Mouse (Mus musculus) frontal cortex, adult 2 months (tissue): ENCODE data around the gene Slc29a2. TPM values are rescaled to one million over a fixed set of nuclear protein-coding genes. Genes with fewer than 3 reads are reported as not detected.

Source experiments
- DNase-seq, 2 experiments: peaks; one replicate each; pipeline ENCODE4 v3.0.0; 2022; ENCODE audit warnings: low spot score in 1 of 2; ENCODE audit errors: extremely low spot score in 1 of 2
- polyA plus RNA-seq: library from polyadenylated mRNA; depleted of rRNA; stranded (reverse); fragments of >200 nt; gene quantifications from 2 replicates; pipeline ENCODE4 v1.2.3, GENCODE M21; 2012

The Slc29a2 gene
- polyA plus RNA-seq, 1 experiment = 26.5 TPM

DNA sequence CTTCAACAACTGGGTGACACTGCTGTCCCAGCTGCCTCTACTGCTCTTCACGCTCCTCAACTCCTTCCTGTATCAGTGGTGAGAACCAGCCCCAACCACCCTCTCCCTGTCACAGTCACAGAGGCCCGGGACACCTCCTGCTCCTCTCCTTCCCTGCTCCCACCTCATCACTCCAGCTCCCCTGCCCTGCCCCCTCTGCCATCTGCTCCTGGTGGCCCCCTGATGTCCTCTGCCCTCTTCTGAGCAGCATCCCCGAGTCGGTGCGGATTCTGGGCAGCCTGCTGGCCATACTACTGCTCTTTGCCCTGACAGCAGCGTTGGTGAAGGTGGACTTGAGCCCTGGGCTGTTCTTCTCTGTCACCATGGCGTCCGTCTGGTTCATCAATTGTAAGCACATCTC lies 2.5 kb downstream of the Slc29a2 start:
- DNase-seq = no peak

DNA sequence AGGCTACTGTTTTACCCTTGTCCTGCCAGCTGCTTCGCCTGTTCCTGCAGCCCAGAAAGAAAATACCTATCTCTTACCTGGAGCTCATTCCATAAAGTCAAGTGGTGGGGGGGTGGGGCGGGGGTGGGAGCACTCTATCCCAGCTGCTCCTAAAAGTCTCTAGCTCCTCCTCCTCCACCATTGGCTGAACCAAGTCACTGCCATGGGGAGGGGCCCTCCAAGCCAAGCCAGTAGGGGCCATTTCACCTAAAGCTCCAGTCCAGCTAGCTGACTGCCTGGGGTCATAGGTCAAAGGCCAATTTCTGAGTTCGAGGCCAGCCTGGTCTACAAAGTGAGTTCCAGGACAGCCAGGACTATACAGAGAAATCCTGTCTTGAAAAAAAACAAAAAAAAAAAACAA lies 9.0 kb downstream of the Slc29a2 start:
- DNase-seq = no peak

DNA sequence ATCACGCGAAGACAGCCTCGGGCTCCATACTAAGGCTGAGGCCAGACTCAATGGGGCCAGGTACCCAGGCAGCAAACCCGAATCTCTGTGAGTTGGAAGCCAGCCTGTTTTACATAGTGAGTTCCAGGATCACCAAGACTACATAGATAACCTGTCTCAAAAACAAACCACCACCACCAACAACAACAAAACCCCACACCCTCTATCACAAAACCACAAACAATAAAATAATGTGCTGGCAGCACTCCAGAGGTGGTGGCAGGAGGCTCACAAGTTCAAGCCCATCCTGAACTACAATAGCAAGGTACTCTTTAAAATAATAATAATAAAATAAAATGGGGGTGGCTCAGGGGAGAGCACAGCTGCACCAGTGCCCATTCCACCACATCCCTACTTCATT lies 12.9 kb downstream of the Slc29a2 start:
- DNase-seq = no peak

- DNase-seq = peak; percentile 77 to 94
These were observed 14.3 kb downstream of the Slc29a2 start for GRCm38 (mm10) chr19:5037678-5038571.

DNA sequence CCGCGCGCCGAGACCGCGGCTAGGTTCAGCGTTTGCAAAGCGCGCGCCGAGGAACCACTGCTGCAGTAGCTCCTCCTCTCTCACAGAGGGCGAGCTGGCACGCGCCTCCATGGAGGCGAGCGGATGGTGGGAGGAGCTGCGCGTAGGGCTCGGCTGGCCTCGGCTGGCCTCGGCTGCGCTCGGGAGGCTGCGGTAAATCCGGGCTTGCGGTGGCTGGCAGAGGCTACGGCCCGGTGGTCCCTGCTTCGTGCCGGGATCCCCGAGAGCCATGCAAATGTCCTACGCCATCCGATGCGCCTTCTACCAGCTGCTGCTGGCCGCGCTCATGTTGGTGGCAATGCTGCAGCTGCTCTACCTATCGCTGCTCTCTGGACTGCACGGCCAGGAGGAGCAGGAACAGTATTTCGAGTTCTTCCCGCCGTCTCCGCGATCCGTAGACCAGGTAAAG lies 15.1 kb downstream of the Slc29a2 start, which contains the start of the genes B4gat1 and AC124502.3:
Gene B4gat1, plus strand, starts transcription at position 118 of the 448 bp plus-strand sequence.
Gene AC124502.3, plus strand, starts transcription at position 183 of the 448 bp plus-strand sequence.
- DNase-seq = peak; percentile 77 to 90

DNA sequence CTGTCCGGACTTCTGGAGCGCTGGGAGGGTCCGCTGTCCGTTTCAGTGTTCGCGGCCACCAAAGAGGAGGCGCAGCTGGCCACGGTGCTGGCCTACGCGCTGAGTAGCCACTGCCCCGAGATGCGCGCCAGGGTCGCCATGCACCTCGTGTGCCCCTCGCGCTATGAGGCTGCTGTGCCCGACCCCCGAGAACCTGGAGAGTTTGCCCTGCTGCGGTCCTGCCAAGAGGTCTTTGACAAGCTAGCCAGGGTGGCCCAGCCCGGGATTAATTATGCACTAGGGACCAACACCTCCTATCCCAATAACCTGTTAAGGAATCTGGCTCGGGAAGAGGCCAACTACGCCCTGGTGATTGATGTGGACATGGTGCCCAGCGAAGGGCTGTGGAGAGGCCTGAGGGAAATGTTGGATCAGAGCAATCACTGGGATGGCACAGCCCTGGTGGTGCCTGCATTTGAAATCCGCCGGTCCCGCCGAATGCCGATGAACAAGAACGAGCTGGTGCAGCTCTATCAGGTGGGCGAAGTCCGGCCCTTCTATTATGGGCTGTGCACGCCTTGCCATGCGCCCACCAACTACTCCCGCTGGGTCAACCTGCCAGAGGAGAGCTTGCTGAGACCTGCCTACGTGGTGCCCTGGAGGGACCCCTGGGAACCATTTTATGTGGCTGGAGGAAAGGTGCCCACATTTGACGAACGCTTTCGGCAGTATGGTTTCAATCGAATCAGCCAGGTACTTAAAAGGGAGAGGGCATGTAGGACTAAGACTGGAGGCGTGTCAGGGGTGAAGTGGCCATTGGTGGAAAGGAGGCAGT lies 15.8 kb downstream of the Slc29a2 start:
- no peak for DNase-seq

GRCm38 (mm10) chr19:5040862-5041523 lies 17.3 kb downstream of the Slc29a2 start, which contains the start of gene Brms1:
Gene Brms1, plus strand, starts transcription at chr19:5041354.
- DNase-seq = peak; percentile 91 to 94

DNA sequence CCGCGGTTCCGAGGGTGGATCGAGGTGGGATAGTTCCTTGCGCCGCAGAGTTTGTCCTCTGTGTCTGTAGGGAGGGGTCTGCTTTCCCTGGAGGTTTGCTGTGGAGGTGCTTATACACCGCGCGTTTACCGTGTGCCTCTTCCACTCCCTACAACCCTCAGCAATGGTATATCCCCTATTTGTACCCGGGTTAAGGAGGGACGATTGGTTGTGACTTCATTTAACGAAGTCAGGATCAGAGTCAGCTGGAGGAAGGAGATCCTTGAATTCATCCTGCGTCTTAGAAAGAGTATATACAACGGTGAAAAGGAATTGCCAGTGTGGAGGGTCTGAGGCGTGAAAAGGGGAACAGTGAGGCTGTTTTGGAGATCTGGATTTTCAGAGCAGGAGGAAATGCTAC lies 17.9 kb downstream of the Slc29a2 start:
- no peak for DNase-seq

DNA sequence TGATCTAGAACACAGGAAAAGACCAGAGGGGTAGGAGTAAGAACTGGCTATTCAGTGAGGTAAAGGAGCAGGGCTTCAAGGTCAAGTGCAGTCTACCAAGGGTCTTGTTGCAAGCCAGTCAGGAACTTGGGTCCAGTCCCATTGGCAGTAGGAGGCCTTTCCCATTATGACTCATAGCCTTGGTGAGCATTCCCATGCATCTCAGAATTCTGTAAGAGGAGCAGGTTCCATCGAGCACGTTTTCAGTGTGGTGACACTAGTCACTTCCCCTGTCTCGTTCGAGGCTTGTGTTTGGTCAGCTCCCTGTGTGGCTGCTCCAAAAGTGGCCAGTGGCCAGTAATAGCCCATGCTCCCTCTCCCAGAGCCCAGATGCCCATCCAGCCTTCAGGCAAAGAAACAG lies 21.9 kb downstream of the Slc29a2 start:
- DNase-seq = no peak

DNA sequence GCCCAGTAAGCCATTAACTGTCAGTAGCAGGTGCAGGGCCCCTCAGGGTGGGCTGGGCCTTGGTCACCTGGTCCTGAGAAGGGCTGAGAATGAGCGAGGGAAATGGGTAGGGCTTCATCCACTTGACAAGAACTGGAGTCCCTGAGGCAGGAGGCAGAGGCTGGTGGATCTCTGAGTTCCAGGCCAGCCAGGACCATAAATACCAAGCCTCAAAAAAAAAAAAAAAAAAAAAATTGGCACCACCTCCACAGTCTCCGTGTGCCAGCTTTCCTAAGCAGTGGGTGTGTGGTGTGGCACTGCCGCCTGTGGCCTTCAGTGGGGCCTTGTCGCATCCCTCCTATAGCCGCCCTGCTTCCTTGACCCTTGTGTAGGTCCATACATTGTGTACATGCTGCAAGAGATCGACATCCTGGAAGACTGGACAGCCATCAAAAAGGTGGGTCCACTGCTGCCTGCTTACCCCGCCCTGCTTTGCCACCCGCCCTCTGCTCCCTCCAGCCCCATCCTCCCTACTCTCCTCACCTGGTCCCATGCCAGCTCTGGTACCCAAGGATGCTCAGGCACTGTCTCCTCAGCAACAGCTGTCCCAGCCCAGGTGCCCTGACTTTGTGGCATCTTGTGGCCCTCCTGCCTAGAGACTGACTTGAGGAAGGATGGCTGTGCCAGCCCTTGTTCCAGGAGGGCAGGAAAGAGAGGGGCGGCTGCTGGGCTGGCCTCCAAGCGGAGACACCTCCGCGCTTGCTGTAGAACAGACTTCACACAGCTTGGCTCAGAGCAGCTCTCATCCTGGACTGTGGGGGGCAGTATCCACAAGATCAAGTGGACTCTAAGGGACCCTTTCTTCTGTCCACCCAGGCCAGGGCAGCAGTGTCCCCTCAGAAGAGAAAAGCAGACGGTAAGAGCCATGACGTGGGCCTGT lies 24.7 kb downstream of the Slc29a2 start:
- peak in 1 of 2 experiments; percentile 83 for DNase-seq

- no peak for DNase-seq
These were observed 25.7 kb downstream of the Slc29a2 start for GRCm38 (mm10) chr19:5049325-5049724.

GRCm38 (mm10) chr19:5050047-5050905 lies 26.6 kb downstream of the Slc29a2 start, which contains the start of gene Rin1:
Gene Rin1, plus strand, starts transcription at chr19:5050481.
- peak; percentile 84 to 88 for DNase-seq

DNA sequence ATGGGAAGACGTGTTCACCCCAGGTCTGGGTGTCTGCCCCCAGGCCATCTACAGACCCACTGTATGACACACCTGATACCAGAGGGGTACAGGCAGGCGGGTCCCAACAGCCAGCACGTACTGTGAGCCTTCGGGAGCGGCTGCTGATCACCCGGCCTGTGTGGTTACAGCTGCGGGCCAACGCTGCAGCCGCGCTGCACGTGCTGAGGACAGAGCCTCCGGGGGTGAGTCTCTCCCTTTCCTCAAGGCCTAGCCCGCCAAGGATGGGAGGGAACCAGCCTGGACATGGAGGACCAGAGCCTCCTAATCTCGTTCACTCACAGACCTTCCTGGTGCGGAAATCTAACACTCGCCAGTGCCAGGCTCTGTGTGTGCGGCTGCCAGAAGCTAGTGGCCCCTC lies 27.4 kb downstream of the Slc29a2 start:
- no peak for DNase-seq

- DNase-seq = no peak
These were observed 27.9 kb downstream of the Slc29a2 start for GRCm38 (mm10) chr19:5051515-5051914.

DNA sequence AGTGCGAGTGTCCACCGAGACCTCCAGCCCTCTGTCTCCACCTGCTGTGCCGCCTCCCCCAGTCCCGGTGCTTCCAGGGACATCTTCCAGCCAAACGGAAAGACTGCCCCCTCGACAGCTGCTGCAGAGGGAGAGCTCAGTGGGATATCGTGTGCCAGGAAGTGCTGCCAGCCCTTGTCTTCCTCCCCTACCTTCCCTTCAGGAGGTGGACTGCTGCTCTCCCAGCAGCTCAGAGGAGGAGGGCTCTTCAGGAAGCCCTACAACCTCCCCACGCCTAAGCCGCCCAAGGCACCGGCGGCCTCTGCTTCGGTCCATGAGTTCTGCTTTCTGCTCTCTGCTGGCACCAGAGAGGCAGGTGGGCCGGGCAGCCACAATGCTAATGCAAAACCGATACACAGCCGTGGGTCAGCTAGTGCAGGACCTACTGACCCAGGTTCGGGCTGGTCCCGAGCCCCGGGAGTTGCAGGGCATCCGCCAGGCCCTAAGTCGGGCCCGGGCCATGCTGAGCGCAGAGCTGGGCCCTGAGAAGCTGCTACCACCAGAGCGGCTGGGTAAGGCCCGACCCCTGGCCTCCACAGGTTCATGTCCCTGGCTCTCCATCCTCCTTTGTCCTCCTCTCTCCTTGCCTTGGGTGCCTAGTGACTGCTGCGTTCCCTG lies 28.6 kb downstream of the Slc29a2 start:
- DNase-seq = peak in 1 of 2 experiments; percentile 73

DNA sequence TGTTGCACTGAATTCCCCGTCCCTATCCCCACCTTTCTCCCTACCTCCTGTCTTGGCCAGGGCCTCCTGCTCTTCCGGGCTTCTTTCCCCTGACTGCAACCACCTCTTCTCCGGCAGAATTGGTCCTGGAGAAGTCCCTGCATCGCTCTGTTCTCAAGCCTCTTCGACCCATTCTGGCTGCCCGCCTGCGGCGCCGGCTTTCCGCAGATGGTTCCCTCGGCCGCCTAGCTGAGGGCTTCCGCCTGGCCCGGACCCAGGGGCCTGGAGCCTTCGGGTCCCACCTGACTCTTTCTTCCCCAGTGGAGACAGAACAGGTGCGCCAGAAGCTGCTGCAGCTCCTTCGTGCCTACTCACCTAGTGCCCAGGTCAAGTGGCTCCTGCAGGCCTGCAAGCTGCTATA lies 29.2 kb downstream of the Slc29a2 start:
- no peak for DNase-seq

GRCm38 (mm10) chr19:5053909-5054308 lies 30.2 kb downstream of the Slc29a2 start:
- DNase-seq = no peak

DNA sequence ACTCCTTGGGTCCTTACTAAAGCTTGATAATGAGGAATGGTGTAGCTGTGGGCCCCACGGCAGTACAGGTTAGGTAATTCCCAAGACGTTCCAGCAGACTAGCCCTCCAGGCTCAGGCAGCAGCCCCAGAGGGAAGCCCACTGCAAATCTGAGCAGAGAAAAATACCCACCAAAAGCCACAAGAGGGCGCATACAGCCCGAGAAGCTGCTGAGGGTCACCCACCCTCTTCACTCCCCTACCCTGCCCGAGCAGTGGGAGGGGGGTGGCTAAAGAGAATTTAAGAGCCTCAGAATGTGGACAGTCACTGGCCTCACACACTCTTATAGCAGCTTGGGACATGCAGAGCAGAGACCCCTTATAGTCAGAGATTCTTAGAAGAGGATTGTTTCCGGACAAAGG lies 32.6 kb downstream of the Slc29a2 start:
- no peak for DNase-seq
